Mouse (Mus musculus): ENCODE measurements around the gene Eml2. TPM values are rescaled to one million over a fixed set of nuclear protein-coding genes. Genes with fewer than 3 reads are reported as not detected.

Gene Eml2
- polyA plus RNA-seq, 1 experiment from 2014 or later, result 2.8 TPM

DNA sequence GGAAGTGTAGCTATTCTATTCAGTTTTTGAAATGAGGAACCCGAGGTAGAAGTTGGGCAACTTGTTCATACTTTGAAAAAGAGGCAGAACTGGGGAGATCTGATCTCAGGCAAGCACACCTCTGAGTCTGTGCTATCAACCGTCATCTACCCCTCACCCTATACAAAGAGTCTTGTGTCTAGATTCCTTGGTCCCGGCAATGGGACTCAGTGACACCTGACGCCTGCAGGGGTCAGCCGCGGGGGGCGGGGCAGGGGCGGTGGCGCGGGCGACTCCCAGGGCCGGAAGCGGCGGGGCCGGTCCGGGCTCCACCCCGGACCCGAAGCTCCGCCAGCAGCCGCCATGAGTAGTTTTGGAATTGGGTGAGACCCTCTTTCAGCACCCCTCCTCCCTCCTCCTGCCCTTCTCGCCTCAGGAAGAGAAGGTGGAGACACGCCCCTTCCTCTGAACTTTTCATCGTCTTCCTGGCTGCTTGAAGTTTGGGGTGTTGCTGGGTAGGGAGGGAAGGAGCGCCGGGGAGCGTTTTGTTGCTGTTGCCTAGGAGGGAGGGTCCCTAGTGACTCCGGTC is 4.7 kb downstream of the Eml2 start:
- Histone ChIP-seq H3K4me3 (peak overlapping the region; percentile 63), H3K9me3 (0 out of 2 replicates have a peak, but pooled peaks cover 4% of the 10 kb centered on the region), H3K4me1 (replicated peaks) (peaks cover 58% of the 10 kb centered on the region), H3K27me3 (ENCODE audit: insufficient read depth, poor library complexity, severe bottlenecking) (peaks cover 52% of the 10 kb centered on the region), H3K36me3 (peaks cover 18% of the 10 kb centered on the region), H3K27ac (peak overlapping the region; percentile 80)
- WGBS, result 2% methylated on average over 27 of the region's 27 CpGs
- peak; percentile 70 for DNase-seq (ENCODE audit: low spot score)

DNA sequence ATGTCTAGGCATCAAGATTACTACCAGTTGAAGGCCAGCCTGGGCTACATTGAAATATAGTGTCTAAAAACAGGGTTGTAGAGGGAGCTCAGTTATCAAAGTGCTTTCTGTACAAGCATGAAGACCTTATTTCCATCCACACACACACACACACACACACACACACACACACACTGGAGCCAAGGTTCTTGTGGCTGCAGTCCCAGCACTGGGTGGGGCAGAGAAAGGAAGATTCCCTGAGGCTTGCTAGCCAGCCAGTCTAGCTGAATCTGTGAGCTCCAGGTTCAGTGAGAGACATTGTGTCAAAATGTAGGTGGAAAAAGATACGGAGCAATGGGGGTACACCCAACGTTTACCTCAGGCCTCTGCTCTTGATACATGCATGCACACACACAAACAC is 8.0 kb downstream of the Eml2 start:
- Histone ChIP-seq H3K4me3 (no peak overlapping the region), H3K9me3 (no peaks in the 10 kb centered on the region), H3K36me3 (peaks cover 45% of the 10 kb centered on the region), H3K27me3 (ENCODE audit: insufficient read depth, poor library complexity, severe bottlenecking) (peaks cover 19% of the 10 kb centered on the region), H3K4me1 (replicated peaks) (peaks cover 31% of the 10 kb centered on the region), H3K27ac (no peak overlapping the region)
- WGBS, result 82% methylated on average over 2 of the region's 2 CpGs
- no peak for DNase-seq (ENCODE audit: low spot score)

DNA sequence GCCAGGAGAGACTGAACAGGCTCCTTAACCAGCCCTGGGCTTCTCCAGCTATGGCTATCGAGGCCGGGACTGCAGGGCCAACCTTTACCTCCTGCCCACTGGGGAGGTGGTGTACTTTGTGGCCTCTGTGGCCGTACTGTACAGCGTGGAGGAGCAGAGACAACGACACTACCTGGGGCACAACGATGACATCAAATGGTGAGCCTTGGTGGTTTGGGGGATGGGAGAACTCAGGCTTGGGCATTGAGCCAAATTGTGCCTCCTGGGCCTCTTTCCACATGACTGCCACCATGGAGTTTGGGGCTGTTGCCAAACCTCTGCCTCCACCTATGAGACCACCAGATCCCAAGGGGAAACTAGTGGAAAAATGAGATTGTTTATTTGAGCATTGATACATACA is 8.5 kb downstream of the Eml2 start:
- Histone ChIP-seq H3K27ac (no peak overlapping the region), H3K4me3 (no peak overlapping the region)

DNA sequence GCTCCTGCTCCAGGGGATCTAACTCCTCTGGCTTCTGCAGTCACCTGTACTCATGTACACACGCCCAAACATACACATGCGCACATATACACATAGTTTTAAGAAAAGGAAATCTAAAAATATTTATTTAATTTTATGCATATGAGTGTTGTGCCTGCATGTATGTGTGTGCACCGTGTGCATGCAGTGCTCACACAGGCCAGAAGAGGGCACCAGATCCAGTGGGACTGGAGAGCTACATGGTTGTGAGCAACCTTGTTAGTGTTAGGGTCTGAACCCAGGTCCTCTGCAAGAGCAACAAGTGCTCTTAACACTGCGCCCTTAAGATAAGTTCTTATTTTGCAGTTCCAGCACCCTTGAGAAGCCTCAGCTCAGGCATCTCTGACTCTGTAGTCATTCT is 18.5 kb downstream of the Eml2 start:
- WGBS, result 95% methylated on average over 4 of the region's 4 CpGs
- H3K27me3 ChIP-seq (ENCODE audit: insufficient read depth, poor library complexity, severe bottlenecking), result no peaks in the 10 kb centered on the region

More for the DNA sequence above, 8.5 kb downstream of the Eml2 start:
- no peak for DNase-seq (ENCODE audit: low spot score)
- Histone ChIP-seq H3K27me3 (ENCODE audit: insufficient read depth, poor library complexity, severe bottlenecking) (peaks cover 14% of the 10 kb centered on the region), H3K4me1 (replicated peaks) (peaks cover 26% of the 10 kb centered on the region), H3K9me3 (no peaks in the 10 kb centered on the region), H3K36me3 (peaks cover 47% of the 10 kb centered on the region)
- 86% methylated on average over 6 of the region's 6 CpGs for WGBS

DNA sequence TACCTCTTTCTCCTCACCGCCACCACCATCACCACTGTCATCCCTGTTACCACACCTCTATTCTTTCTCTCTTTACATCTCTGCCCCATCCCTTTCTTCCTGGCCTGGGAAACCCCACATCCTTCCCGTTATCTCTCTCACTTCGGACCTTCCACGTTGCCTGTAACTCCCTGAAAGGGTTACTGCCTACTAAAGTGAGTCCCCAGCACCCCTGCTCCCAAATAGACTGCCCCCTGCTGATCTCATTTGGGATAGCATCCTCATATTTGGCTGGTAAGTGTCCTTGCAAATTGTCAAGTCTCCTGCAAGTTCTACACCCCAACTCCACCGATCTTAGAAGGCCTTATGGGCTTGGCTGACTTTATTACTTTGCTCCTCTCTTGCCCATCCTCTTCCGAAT is 20.5 kb downstream of the Eml2 start:
- WGBS, result 64% methylated on average over 6 of the region's 6 CpGs
- DNase-seq (ENCODE audit: low spot score), result no peak
- peaks cover 83% of the 10 kb centered on the region for H3K36me3 ChIP-seq

More for the DNA sequence above, 18.5 kb downstream of the Eml2 start:
- Histone ChIP-seq H3K36me3 (peaks cover 87% of the 10 kb centered on the region), H3K9me3 (peaks cover 16% of the 10 kb centered on the region), H3K4me3 (no peak overlapping the region), H3K27ac (no peak overlapping the region), H3K4me1 (replicated peaks) (0 out of 2 replicates have a peak, but pooled peaks cover 3% of the 10 kb centered on the region)
- no peak for DNase-seq (ENCODE audit: low spot score)

DNA sequence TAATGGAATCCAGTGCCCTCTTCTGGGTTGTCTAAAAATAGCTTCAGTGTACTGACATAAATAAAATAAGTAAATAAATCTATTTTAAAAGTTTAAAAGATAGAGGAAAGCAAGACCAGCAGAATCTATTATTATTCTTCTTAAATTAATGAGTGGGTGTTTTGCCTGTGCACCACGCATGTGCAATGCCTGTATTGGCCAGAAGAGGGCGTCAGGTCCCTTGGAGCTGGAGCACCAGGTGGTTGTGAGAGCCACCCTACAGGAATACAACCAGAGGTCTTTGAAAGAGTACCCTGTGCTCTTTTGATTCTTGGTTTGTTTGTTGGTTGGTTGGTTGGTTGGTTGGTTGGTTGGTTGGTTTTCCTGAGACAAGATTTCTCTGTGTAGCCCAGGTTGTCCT is 21.8 kb downstream of the Eml2 start:
- H3K27ac ChIP-seq, result no peak overlapping the region
- DNase-seq (ENCODE audit: low spot score), result peak; percentile 29
- peaks cover 11% of the 10 kb centered on the region for H3K9me3 ChIP-seq
- peaks cover 85% of the 10 kb centered on the region for H3K36me3 ChIP-seq
- no peak overlapping the region for H3K4me3 ChIP-seq
- H3K4me1 ChIP-seq (replicated peaks), result no peaks in the 10 kb centered on the region
- 30% methylated on average over 2 of the region's 2 CpGs for WGBS
- H3K27me3 ChIP-seq (ENCODE audit: insufficient read depth, poor library complexity, severe bottlenecking), result no peaks in the 10 kb centered on the region

More for the DNA sequence above, 20.5 kb downstream of the Eml2 start:
- peaks cover 11% of the 10 kb centered on the region for H3K9me3 ChIP-seq
- H3K27me3 ChIP-seq (ENCODE audit: insufficient read depth, poor library complexity, severe bottlenecking), result no peaks in the 10 kb centered on the region
- no peak overlapping the region for H3K27ac ChIP-seq
- no peak overlapping the region for H3K4me3 ChIP-seq
- no peaks in the 10 kb centered on the region for H3K4me1 ChIP-seq (replicated peaks)

DNA sequence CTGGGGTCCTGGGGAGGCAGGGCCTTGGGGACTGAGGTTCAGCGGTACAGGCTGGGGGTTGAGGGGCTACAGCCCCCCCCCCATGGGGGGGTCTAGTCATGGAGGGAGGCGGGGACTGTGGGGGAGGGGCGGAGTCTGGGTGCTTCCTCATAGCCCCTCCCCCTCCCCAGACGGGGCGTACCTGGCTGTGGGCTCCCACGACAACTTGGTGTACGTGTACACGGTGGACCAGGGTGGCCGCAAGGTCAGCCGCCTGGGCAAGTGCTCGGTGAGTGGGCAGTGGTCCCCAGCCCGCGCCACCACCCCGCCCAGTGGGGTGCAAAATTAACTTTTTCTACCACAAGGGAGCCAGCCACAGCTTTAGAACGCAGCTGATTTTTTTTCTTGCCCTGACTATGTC is 25.4 kb downstream of the Eml2 start:
- H3K27me3 ChIP-seq (ENCODE audit: insufficient read depth, poor library complexity, severe bottlenecking), result no peaks in the 10 kb centered on the region
- no peak overlapping the region for H3K4me3 ChIP-seq
- H3K27ac ChIP-seq, result no peak overlapping the region
- peaks cover 79% of the 10 kb centered on the region for H3K36me3 ChIP-seq
- no peaks in the 10 kb centered on the region for H3K4me1 ChIP-seq (replicated peaks)
- no peaks in the 10 kb centered on the region for H3K9me3 ChIP-seq
- WGBS, result 70% methylated on average over 15 of the region's 15 CpGs
- no peak for DNase-seq (ENCODE audit: low spot score)

DNA sequence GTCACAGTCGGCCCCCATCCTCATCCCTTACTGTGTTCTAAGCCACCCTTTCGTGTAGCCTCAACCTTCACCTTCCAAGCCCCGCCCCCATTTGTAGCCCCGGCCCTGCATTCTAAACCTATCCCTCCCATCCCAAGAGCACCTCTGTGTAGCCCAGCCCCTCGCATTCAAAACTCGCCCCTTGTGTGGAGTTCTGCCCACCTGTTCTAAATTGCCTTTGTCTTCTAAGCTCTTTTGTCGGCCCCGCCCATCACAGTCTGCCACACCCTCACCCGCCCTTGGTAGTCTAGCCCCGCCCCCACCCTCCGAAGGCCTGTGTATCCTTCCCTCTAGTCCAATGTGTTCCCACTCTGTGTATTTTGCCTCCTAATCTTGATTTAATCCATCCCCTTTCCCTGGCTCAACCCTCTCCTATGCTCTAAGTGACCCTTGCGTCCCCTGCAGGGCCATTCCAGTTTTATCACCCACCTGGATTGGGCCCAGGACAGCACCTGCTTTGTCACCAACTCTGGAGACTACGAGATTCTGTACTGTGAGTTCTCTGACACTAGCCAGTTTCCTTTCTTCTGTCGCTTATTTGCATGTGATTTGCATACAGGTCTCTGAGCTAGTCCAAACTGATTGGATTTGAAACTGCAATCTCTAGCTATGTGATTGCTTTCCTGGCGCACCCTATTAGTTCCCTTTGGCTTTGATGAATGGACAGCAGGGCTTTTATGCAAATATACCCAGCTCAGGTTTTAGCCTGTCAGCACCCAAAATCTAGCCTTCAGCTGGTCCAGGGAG is 26.0 kb downstream of the Eml2 start:
- H3K9me3 ChIP-seq, result no peaks in the 10 kb centered on the region
- no peaks in the 10 kb centered on the region for H3K4me1 ChIP-seq (replicated peaks)
- H3K4me3 ChIP-seq, result no peak overlapping the region
- H3K27ac ChIP-seq, result no peak overlapping the region
- H3K27me3 ChIP-seq (ENCODE audit: insufficient read depth, poor library complexity, severe bottlenecking), result no peaks in the 10 kb centered on the region
- peaks cover 73% of the 10 kb centered on the region for H3K36me3 ChIP-seq
- no peak for DNase-seq (ENCODE audit: low spot score)
- WGBS, result 62% methylated on average over 15 of the region's 15 CpGs

DNA sequence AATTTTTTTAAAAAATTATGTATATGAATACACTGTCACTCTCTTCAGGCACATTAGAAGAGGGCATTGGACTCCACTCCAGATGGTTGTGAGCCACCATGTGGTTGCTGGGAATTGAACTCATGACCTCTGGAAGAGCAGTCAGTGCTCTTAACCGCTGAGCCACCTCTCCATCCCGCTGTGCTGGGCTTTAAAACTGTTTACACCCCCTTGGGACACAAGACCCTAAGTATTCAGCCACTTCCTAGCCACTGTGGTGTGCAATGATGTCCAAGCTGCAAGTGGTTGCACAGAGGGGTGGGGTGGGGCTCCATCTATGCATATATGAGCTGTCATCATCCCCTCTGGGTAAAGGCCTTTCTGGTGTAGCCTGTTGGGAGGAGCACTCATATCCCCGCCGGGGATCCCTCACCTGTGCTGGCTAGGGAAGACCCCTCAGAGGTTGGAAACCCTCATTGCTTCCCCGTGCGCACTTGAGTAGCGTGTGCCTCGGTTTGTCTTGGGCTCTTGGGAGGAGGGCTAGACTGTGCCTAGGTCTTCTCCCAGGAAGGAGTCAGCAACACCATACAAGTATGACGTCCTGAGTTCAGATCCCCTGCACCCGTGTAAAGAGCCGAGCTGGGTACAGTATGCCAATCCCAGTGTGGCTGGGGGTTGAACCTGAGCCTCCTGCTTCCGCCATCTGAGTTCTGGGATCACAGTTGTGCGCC is 32.1 kb downstream of the Eml2 start:
- H3K27me3 ChIP-seq (ENCODE audit: insufficient read depth, poor library complexity, severe bottlenecking), result peaks cover 13% of the 10 kb centered on the region
- H3K4me3 ChIP-seq, result no peak overlapping the region
- peaks cover 6% of the 10 kb centered on the region; the same call in 1 of the 2 replicates for H3K9me3 ChIP-seq
- WGBS, result 81% methylated on average over 13 of the region's 13 CpGs
- peaks cover 24% of the 10 kb centered on the region for H3K4me1 ChIP-seq (replicated peaks)
- H3K27ac ChIP-seq, result no peak overlapping the region
- H3K36me3 ChIP-seq, result peaks cover 28% of the 10 kb centered on the region
- no peak for DNase-seq (ENCODE audit: low spot score)

DNA sequence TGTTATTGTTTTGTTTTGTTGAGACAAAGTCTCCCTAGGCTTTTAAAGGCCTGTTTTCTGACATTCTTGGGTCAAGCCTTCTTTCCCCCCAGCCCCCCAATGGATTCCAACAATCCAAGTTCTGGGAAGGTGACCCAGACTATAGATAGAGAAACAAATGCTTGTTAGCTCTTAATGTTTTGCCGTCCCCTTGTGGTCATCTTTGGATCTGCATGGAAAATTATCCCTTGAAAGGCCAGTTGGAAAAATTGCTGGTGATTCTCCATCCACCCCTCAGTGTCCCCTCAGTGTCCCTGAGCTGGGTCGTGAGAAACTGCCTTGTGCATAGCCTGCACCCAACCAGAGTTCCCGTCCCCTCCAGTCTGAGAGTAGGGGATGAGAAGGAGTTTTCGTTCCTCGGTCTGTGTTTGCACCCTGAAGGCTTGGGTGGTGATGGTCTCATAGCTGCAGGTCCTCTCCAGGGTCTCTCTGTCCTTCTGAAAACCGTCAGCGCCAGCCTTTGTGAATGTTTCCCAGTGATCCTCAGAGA is 32.8 kb downstream of the Eml2 start:
- Histone ChIP-seq H3K36me3 (peaks cover 22% of the 10 kb centered on the region), H3K4me1 (replicated peaks) (peaks cover 29% of the 10 kb centered on the region), H3K9me3 (peaks cover 6% of the 10 kb centered on the region; the same call in 1 of the 2 replicates), H3K4me3 (no peak overlapping the region), H3K27me3 (ENCODE audit: insufficient read depth, poor library complexity, severe bottlenecking) (peaks cover 20% of the 10 kb centered on the region), H3K27ac (no peak overlapping the region)
- WGBS, result 59% methylated on average over 7 of the region's 7 CpGs
- peak; percentile 36 for DNase-seq (ENCODE audit: low spot score)

DNA sequence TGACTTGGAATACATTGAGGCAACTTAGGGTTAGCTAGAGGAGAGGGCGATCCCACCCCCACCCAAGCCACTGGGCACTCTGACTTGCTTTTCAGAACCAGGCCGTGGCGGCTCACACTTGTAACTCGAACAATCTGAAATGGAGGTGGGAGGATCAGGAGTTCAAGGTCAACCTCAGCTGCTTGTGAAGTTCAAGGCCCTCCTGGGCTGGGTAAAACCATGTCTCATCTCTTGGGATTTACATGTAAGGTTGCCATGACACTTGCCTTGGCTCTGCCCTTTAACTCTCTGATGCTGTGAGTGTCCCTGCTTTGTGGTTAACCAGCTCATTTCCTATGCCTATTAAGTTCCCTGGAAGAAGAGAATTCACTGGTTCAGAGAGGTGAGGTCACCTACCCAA is 33.3 kb downstream of the Eml2 start:
- H3K9me3 ChIP-seq, result peaks cover 6% of the 10 kb centered on the region; the same call in 1 of the 2 replicates
- 84% methylated on average over 4 of the region's 4 CpGs for WGBS
- H3K36me3 ChIP-seq, result peaks cover 17% of the 10 kb centered on the region
- H3K27ac ChIP-seq, result no peak overlapping the region
- no peak for DNase-seq (ENCODE audit: low spot score)
- peaks cover 21% of the 10 kb centered on the region for H3K27me3 ChIP-seq (ENCODE audit: insufficient read depth, poor library complexity, severe bottlenecking)
- H3K4me3 ChIP-seq, result no peak overlapping the region
- peaks cover 32% of the 10 kb centered on the region for H3K4me1 ChIP-seq (replicated peaks)

DNA sequence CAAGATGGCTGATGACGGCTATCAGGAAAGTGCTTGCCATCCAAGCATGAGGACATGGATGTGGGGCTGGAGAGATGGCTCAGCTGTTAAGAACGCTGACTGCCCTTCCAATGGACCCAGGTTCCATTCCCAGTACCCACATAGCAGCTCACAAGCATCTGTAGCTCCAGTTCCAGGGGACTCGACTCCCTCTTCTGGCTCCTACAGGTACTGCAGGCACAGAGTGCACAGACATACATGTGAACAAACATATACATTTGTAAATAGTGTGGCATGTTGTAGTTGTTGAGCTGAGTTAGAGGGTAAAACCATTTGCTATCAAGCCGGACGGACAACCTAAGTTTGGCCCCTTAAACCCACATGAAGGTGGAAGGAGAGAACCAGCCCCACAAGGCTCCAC is 33.8 kb downstream of the Eml2 start:
- Histone ChIP-seq H3K36me3 (peaks cover 12% of the 10 kb centered on the region), H3K9me3 (peaks cover 6% of the 10 kb centered on the region; the same call in 1 of the 2 replicates), H3K4me3 (no peak overlapping the region), H3K27ac (no peak overlapping the region), H3K4me1 (replicated peaks) (peaks cover 37% of the 10 kb centered on the region), H3K27me3 (ENCODE audit: insufficient read depth, poor library complexity, severe bottlenecking) (peaks cover 24% of the 10 kb centered on the region)
- WGBS, result 91% methylated on average over 5 of the region's 5 CpGs
- DNase-seq (ENCODE audit: low spot score), result no peak

Data from hindbrain, embryonic 10.5 days (tissue).